Mouse (Mus musculus) intestine, embryonic 16.5 days (tissue): ENCODE measurements around the gene Ly86. TPM values are rescaled to one million over a fixed set of nuclear protein-coding genes. Genes with fewer than 3 reads are reported as not detected.

Experiments used
- ATAC-seq: fragments of 200-750 bp; cut with Nextera tagmentation; 2 replicates; pipeline ENCODE4 v1.8.0; 2017; ENCODE audit warnings: moderate TSS enrichment, moderate library complexity
- H3K27ac ChIP-seq: fragments of 300-500 bp; sonication (generic); 2 replicates; pipeline ENCODE4 v1.5.1; 2014; ENCODE audit warnings: mild to moderate bottlenecking, low read length
- H3K27me3 ChIP-seq: fragments of 300-500 bp; sonication (generic); replicated peaks from 2 replicates; pipeline ENCODE4 v1.6.1; 2014; ENCODE audit warnings: low read length, control low read depth, mixed read lengths; ENCODE audit not compliant: control insufficient read depth, insufficient read depth
- H3K36me3 ChIP-seq: fragments of 300-500 bp; sonication (generic); 2 replicates; pipeline ENCODE4 v1.6.1; 2014; ENCODE audit warnings: low read length, control low read depth; ENCODE audit not compliant: control insufficient read depth, insufficient read depth
- H3K4me1 ChIP-seq: fragments of 300-500 bp; sonication (generic); 2 replicates; pipeline ENCODE4 v1.6.1; 2014; ENCODE audit warnings: low read length, control low read depth, mixed read lengths; ENCODE audit not compliant: control insufficient read depth, insufficient read depth
- H3K4me2 ChIP-seq: fragments of 300-500 bp; sonication (generic); 2 replicates; pipeline ENCODE4 v1.6.1; 2014; ENCODE audit warnings: low read depth, low read length, control low read depth
- H3K4me3 ChIP-seq: fragments of 300-500 bp; sonication (generic); 2 replicates; pipeline ENCODE4 v1.5.1; 2014; ENCODE audit warnings: mild to moderate bottlenecking, low read length
- H3K9ac ChIP-seq: fragments of 300-500 bp; sonication (generic); 2 replicates; pipeline ENCODE4 v1.6.1; 2014; ENCODE audit warnings: low read depth, low read length
- H3K9me3 ChIP-seq: fragments of 300-500 bp; sonication (generic); 2 replicates; pipeline ENCODE4 v1.6.1; 2016; ENCODE audit warnings: low read length, control low read depth; ENCODE audit not compliant: control insufficient read depth
- WGBS: fragments of 180-500 bp; shearing (Covaris S2); extraction: QIAGEN DNeasy Blood & Tissue Kit; methylation state at CpG from one replicate; pipeline ENCODE4 v1.1.7; 2014; 5-methylcytosine and 5-hydroxymethylcytosine counted together
- polyA plus RNA-seq: library from polyadenylated mRNA; unstranded; fragments of >200 nt; fragmentation: Nextera tagmentation; extraction: Ambion mirVana; gene quantifications from 2 replicates; pipeline ENCODE4 v1.2.1, GENCODE M21; 2015

Ly86 gene
- polyA plus RNA-seq, 1 experiment from 2014 or later: 11.2 TPM

DNA sequence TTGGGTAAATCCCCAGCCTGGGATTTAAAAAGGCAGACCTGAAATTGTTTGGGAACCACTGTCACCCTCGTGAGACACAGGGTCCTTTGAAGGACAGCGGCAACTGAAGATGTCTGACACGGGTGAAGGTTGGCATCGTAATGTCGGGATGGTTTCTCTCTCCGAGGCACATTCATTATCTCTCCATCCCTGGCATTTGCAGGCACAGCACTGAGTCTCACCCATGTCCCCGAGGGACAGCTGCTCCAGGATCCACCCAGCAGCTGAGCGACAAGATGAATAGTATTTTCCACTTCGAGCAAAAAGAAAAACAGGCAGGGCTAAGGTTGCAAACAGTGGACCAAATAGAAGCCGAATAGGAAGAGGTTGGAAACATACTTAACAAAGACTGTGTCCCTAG, 114.0 kb downstream of the Ly86 start:
- Histone ChIP-seq H3K27me3 (no peaks in the 10 kb centered on the region), H3K9me3 (no peaks in the 10 kb centered on the region), H3K27ac (no peak overlapping the region), H3K4me1 (peaks cover 44% of the 10 kb centered on the region), H3K4me2 (no peak overlapping the region), H3K4me3 (no peak overlapping the region), H3K36me3 (no peaks in the 10 kb centered on the region), H3K9ac (no peak overlapping the region)
- WGBS: 72% methylated on average over 10 of the region's 10 CpGs
- ATAC-seq: no peak

- peak; percentile 77 for ATAC-seq
- Histone ChIP-seq H3K9me3 (no peaks in the 10 kb centered on the region), H3K4me1 (peaks cover 37% of the 10 kb centered on the region), H3K4me3 (no peak overlapping the region), H3K9ac (no peak overlapping the region), H3K4me2 (no peak overlapping the region), H3K27me3 (no peaks in the 10 kb centered on the region), H3K27ac (peak overlapping the region; percentile 70), H3K36me3 (no peaks in the 10 kb centered on the region)
- WGBS: 64% methylated on average over 28 of the region's 28 CpGs
Measured at GRCm38 (mm10) chr13:37459957-37460930, 115.2 kb downstream of the Ly86 start.

DNA sequence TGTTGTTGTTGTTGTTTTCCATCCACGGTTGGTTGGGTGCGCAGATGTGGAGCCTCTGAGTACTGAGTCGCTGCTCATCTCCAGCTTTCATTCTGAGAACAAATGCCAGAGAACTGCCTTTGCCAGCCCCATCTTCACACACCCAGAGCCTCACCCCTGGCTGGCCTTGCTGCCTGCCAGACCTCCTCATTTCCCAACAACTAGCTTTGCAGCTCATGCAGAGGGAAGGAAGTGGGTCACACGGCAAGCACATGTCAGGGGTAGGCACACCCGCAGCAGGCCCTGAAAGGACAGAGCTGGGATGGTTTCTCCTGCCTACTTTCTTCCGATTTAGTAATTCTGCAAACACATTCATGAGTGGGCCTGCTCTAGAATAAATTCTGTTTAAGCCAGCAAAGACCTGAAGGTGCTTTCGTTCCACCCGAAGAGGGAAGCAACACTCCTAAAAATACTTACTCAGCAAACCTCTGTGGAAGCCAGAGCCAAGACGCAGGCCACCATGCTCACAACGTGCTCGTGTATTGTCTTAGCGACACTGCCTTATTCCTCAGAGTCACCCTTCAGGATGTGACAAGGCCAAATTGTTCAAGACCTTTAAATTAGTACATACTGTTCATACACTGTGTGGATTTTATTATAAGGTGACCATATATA, 117.2 kb downstream of the Ly86 start:
- no peak overlapping the region for H3K9ac ChIP-seq
- H3K4me3 ChIP-seq: no peak overlapping the region
- ATAC-seq: no peak
- peaks cover 19% of the 10 kb centered on the region for H3K4me1 ChIP-seq
- H3K9me3 ChIP-seq: no peaks in the 10 kb centered on the region
- WGBS: 87% methylated on average over 12 of the region's 12 CpGs
- no peaks in the 10 kb centered on the region for H3K36me3 ChIP-seq
- H3K27ac ChIP-seq: no peak overlapping the region
- no peaks in the 10 kb centered on the region for H3K27me3 ChIP-seq
- H3K4me2 ChIP-seq: no peak overlapping the region

DNA sequence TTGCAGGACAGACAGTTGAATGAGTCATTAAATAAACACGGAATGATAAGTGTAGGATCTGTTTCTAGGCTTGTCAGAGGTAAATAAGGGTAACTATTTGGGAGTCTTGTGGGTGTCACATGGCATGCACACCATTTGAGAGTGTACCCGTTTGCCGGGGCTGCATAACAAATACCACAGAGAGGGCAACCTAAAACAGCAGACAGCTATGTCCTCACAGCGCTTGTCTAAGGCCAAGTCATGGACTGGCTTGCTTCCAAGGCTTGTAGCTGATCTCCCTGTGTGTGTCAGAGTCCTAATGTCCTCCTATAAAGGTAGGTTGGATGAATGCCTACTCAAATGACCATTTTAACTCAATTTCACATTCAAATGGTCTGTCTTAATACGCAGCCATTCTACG, 120.7 kb downstream of the Ly86 start:
- no peak overlapping the region for H3K4me2 ChIP-seq
- H3K27me3 ChIP-seq: no peaks in the 10 kb centered on the region
- no peak overlapping the region for H3K27ac ChIP-seq
- H3K9ac ChIP-seq: no peak overlapping the region
- H3K4me1 ChIP-seq: peaks cover 29% of the 10 kb centered on the region
- WGBS: 70% methylated on average over 6 of the region's 6 CpGs
- no peaks in the 10 kb centered on the region for H3K36me3 ChIP-seq
- ATAC-seq: no peak
- no peak overlapping the region for H3K4me3 ChIP-seq
- no peaks in the 10 kb centered on the region for H3K9me3 ChIP-seq

DNA sequence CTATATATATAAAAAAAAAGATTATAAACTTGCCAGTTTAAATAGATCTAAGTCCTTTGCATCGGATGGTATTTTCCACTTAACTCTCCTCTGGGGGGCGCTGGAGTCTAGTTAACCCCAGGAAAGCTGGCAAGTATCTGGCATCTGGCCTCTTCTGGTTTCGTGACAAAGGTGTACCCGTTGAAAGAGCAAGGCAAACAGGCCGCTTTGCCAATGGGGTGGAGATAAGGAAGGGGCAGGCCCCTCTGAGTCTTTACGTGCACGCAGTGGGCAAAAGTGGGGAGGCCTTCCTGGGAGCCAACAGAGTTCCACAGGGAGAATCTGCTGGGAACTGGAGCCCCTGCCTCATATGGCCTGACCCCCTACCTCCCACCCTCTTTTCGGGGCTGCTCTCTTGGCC, 122.8 kb downstream of the Ly86 start:
- 16% methylated on average over 8 of the region's 8 CpGs for WGBS
- Histone ChIP-seq H3K9ac (peak overlapping the region; percentile 55; the same call in 1 of the 2 replicates), H3K27me3 (no peaks in the 10 kb centered on the region), H3K9me3 (no peaks in the 10 kb centered on the region), H3K36me3 (no peaks in the 10 kb centered on the region), H3K4me1 (peaks cover 28% of the 10 kb centered on the region), H3K4me3 (no peak overlapping the region), H3K27ac (peak overlapping the region; percentile 73), H3K4me2 (peak overlapping the region; percentile 9; the same call in 1 of the 2 replicates)
- ATAC-seq: peak; percentile 75
